Mouse (Mus musculus) forebrain, postnatal 0 days (tissue): ENCODE data around the gene Vav3. TPM values are rescaled to one million over a fixed set of nuclear protein-coding genes. Genes with fewer than 3 reads are reported as not detected.

ENCODE experiments used
- ATAC-seq: fragments of 200-750 bp; cut with Nextera tagmentation; 2 replicates; pipeline ENCODE4 v1.8.0; 2017; ENCODE audit warnings: mild to moderate bottlenecking, moderate library complexity
- DNase-seq: peaks from one replicate; pipeline ENCODE4 v3.0.0-alpha.2; 2015
- H3K27ac ChIP-seq: fragments of 300-500 bp; sonication (generic); 2 replicates; pipeline ENCODE4 v1.5.1; 2014; ENCODE audit warnings: low read depth, mild to moderate bottlenecking, antibody characterized with exemption, low read length, moderate library complexity, mixed read lengths
- H3K27me3 ChIP-seq: fragments of 300-500 bp; sonication (generic); 2 replicates; pipeline ENCODE4 v1.6.1; 2014; ENCODE audit warnings: mild to moderate bottlenecking, low read length, mixed read lengths; ENCODE audit not compliant: insufficient read depth
- H3K36me3 ChIP-seq: fragments of 300-500 bp; sonication (generic); 2 replicates; pipeline ENCODE4 v1.6.1; 2014; ENCODE audit warnings: mild to moderate bottlenecking, moderate library complexity; ENCODE audit not compliant: insufficient read depth
- H3K4me1 ChIP-seq: fragments of 300-500 bp; sonication (generic); 2 replicates; pipeline ENCODE4 v1.6.1; 2014; ENCODE audit warnings: antibody characterized with exemption; ENCODE audit not compliant: insufficient read depth
- H3K4me2 ChIP-seq: fragments of 300-500 bp; sonication (generic); 2 replicates; pipeline ENCODE4 v1.6.1; 2014; ENCODE audit warnings: low read depth, mild to moderate bottlenecking, moderate library complexity
- H3K4me3 ChIP-seq: fragments of 300-500 bp; sonication (generic); 2 replicates; pipeline ENCODE4 v1.5.1; 2014; ENCODE audit warnings: low read depth, low read length, mixed read lengths
- H3K9ac ChIP-seq: fragments of 300-500 bp; sonication (generic); 2 replicates; pipeline ENCODE4 v1.6.1; 2014; ENCODE audit warnings: mild to moderate bottlenecking
- H3K9me3 ChIP-seq: fragments of 300-500 bp; sonication (generic); 2 replicates; pipeline ENCODE4 v1.6.1; 2016; ENCODE audit warnings: low read length
- CTCF ChIP-seq: sonication (generic); IDR thresholded peaks from 2 replicates; pipeline ENCODE4 v1.5.1; 2016; ENCODE audit warnings: antibody characterized with exemption, control low read depth, low read depth
- WGBS: fragments of 180-500 bp; shearing (Covaris S2); extraction: QIAGEN DNeasy Blood & Tissue Kit; methylation state at CpG from one replicate; pipeline ENCODE4 v1.1.7; 2014; 5-methylcytosine and 5-hydroxymethylcytosine counted together
- polyA plus RNA-seq: library from polyadenylated mRNA; unstranded; fragments of >200 nt; fragmentation: Nextera tagmentation; extraction: Ambion mirVana; gene quantifications from 2 replicates; pipeline ENCODE4 v1.2.1, GENCODE M21; 2015
- total RNA-seq: library from RNA; depleted of rRNA; stranded (reverse); fragments of >200 nt; gene quantifications from 2 replicates; pipeline ENCODE4 v1.2.3, GENCODE M21; 2014

Vav3 gene
- total and polyA plus RNA-seq, 2 experiments from 2014 or later, result 7.7 to 9.0 TPM

DNA sequence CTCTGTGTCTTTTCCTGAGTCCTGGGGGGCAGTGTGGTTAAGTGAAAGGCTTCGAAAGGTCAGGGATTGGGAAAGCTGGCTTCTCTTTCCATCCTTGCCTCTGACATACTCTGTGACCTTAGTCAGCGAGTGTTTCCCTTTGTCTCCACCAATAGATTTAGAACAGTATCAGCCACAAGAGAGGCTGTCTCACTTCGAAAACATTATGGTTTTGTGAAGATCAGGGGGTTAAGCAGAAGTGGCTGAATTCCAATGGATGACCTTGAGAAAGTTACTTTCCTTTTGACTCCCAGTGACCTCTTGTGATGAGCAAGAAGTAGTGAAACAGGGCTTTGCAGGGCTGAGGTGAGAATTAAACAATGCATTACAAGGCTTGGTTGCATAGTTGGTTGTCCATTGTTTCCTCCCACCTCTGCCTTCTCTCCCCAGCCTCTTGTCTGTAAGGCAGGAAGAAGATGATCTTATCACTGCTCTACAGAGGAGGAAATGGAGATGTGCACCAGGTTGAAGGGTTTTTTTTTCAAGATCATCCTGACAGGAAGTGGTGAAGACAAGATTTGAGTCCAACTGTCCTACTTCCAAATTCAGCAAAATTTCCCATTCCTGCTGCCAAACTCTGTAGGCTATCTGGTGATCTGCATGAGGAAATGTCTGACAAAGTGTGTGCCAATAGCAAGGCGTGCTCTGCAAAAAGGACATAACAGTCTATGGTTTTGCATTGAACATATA is 11.7 kb downstream of the Vav3 start:
- no peaks in the 10 kb centered on the region for H3K4me1 ChIP-seq
- H3K27me3 ChIP-seq, result no peaks in the 10 kb centered on the region
- no peaks in the 10 kb centered on the region for H3K36me3 ChIP-seq
- no peaks in the 10 kb centered on the region for H3K9me3 ChIP-seq
- no peak for ATAC-seq
- 86% methylated on average over 4 of the region's 4 CpGs for WGBS
- no peak overlapping the region for H3K4me3 ChIP-seq
- H3K27ac ChIP-seq, result no peak overlapping the region
- H3K4me2 ChIP-seq, result no peak overlapping the region
- no peak overlapping the region for H3K9ac ChIP-seq
- DNase-seq, result no peak
- no peak for TF ChIP-seq CTCF

DNA sequence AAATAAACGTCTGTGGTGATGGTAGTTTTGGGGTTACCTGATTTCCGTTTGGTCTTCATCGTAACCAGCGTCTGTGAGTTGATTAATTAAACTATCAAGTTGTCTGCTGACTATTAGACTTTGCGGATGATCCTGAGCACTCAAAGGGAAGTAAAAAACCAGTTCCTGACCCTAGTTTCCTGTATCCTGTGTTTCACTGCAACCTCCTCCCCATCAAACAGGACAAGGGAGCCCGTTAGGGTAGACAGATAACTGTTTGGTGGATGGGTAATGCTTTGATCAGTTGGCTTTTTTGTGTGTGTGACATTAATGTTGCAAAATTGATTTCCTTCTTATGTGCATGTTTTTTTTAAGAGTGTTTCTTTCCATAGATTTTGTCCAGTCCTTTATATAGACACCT is 12.2 kb downstream of the Vav3 start:
- no peak overlapping the region for H3K4me3 ChIP-seq
- H3K4me2 ChIP-seq, result no peak overlapping the region
- H3K9me3 ChIP-seq, result no peaks in the 10 kb centered on the region
- H3K4me1 ChIP-seq, result no peaks in the 10 kb centered on the region
- 80% methylated on average over 6 of the region's 6 CpGs for whole genome bisulfite sequencing
- ATAC-seq, result no peak
- no peak for TF ChIP-seq CTCF
- no peaks in the 10 kb centered on the region for H3K27me3 ChIP-seq
- H3K9ac ChIP-seq, result no peak overlapping the region
- no peak overlapping the region for H3K27ac ChIP-seq
- no peak for DNase-seq
- H3K36me3 ChIP-seq, result no peaks in the 10 kb centered on the region

DNA sequence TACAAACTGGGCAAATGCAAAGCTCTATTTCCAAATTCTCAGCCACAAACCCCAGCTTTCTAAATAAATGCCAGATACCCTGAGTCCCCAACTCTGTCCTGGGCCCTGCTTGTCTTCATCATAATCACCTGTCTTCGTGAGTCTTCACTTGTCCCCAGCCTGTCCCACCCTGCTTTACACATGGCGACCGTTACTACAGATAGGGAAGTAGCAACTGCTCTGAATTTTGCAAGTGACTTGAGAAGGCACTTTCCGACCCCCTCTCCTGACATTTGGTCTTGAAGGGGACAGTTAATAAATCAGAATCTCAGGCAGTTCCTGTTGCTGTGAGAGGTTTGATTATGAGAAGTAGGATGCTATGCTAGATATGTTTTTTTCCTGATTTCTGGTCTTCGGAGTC is 13.4 kb downstream of the Vav3 start:
- DNase-seq (no peak), ATAC-seq (no peak)
- WGBS, result 93% methylated on average over 5 of the region's 5 CpGs
- TF ChIP-seq CTCF, result no peak
- Histone ChIP-seq H3K4me3 (no peak overlapping the region), H3K27me3 (no peaks in the 10 kb centered on the region), H3K36me3 (no peaks in the 10 kb centered on the region), H3K4me1 (no peaks in the 10 kb centered on the region), H3K9me3 (no peaks in the 10 kb centered on the region), H3K4me2 (no peak overlapping the region), H3K9ac (no peak overlapping the region), H3K27ac (no peak overlapping the region)

DNA sequence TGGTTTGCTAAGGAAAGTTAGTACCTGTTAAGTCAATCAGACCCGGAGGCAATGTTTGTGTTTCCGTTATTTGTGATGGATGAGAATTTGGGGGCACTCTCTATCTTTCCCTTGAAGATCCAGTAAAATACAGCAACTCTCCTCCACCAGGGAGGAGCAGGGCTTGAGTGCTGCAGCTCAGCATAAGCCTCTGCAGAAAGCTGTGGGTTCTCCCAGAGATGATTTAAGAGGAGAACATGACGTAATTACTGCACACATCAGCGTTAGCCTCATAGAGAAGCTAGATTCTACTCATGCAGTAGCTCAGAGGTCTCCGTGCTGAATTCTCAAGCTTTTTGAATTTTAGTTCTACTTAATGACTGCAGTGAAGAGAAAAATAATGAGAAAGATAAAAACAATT is 14.7 kb downstream of the Vav3 start:
- no peak for ATAC-seq
- Histone ChIP-seq H3K4me2 (no peak overlapping the region), H3K9me3 (no peaks in the 10 kb centered on the region), H3K27ac (no peak overlapping the region), H3K27me3 (no peaks in the 10 kb centered on the region), H3K4me3 (no peak overlapping the region), H3K9ac (no peak overlapping the region), H3K4me1 (no peaks in the 10 kb centered on the region), H3K36me3 (no peaks in the 10 kb centered on the region)
- no peak for TF ChIP-seq CTCF
- no peak for DNase-seq
- 86% methylated on average over 5 of the region's 5 CpGs for WGBS

DNA sequence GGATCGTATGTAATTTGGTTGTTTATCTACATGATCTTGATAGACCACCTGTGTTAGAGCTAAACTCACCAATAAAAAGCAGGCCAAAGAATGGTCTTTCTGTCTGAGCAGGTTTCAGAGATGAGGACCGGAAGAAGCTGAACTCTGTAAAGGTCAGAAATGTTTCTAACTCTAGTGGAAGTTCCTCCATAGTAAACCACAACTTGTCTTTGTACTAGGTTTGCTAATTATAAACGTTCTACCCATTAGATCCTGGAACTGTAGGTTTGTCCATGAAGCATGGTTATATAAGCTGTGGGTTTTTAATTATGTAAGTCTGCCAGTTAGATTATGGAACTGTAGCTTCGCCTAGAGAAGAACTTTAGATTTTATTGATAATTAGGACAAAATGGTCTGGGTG is 20.3 kb downstream of the Vav3 start:
- Histone ChIP-seq H3K9ac (no peak overlapping the region), H3K36me3 (no peaks in the 10 kb centered on the region), H3K27me3 (no peaks in the 10 kb centered on the region), H3K4me3 (no peak overlapping the region), H3K4me1 (no peaks in the 10 kb centered on the region), H3K9me3 (no peaks in the 10 kb centered on the region), H3K27ac (no peak overlapping the region), H3K4me2 (no peak overlapping the region)
- DNase-seq, result no peak
- TF ChIP-seq CTCF, result no peak
- 88% methylated on average over 4 of the region's 4 CpGs for WGBS
- ATAC-seq, result no peak

DNA sequence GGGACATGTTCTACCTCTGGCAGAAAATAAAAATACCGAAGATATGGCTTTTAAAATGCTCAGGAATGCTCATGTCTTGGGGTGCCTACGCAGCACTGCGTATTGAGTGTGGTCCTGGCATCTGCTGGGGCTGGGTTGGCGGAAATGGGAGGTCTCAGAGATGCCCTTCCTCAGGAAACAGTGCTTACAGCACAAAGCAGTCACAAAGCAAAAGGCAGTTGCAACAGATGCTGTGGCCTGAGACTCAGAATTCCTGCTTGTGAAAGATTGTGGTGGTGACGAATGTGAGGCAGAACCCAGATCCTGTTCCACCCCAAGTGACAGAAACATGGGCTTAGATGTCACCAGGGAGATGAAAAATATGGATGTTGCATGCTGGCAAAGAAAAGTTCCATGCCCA is 21.4 kb downstream of the Vav3 start:
- DNase-seq (no peak), ATAC-seq (no peak)
- no peak for TF ChIP-seq CTCF
- Histone ChIP-seq H3K27ac (no peak overlapping the region), H3K9ac (no peak overlapping the region), H3K4me2 (no peak overlapping the region), H3K27me3 (no peaks in the 10 kb centered on the region), H3K9me3 (no peaks in the 10 kb centered on the region), H3K4me3 (no peak overlapping the region), H3K36me3 (no peaks in the 10 kb centered on the region), H3K4me1 (no peaks in the 10 kb centered on the region)
- 80% methylated on average over 5 of the region's 5 CpGs for WGBS

DNA sequence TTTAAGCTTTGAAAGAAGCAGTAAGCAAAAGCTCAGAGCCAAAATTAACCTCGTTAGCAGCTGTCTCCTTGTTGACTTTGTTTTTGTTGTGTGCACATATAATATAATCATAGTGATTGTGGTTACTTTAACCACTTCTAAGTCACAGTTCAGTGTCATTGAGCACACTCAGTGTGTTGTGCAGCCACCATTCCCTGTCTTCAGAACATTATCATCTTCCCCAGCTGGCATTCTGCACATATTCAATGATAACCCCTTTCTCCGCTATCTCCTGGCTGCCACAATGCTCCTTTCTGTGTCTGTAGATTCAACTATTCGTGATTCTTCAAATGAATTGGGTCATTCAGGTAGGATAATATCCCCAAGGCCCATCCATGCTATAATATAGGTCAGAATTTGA is 21.9 kb downstream of the Vav3 start:
- H3K4me2 ChIP-seq, result no peak overlapping the region
- no peak overlapping the region for H3K27ac ChIP-seq
- no peaks in the 10 kb centered on the region for H3K4me1 ChIP-seq
- H3K9ac ChIP-seq, result no peak overlapping the region
- no peaks in the 10 kb centered on the region for H3K9me3 ChIP-seq
- ATAC-seq, result no peak
- no peaks in the 10 kb centered on the region for H3K27me3 ChIP-seq
- WGBS, result 68% methylated on average over 3 of the region's 3 CpGs
- no peak for TF ChIP-seq CTCF
- H3K4me3 ChIP-seq, result no peak overlapping the region
- DNase-seq, result no peak
- no peaks in the 10 kb centered on the region for H3K36me3 ChIP-seq
